Mouse (Mus musculus): ENCODE results near the gene 1700008P02Rik.
"Not testable (repeated sequence)": the region's sequence is repeated elsewhere in the genome, so short reads cannot be mapped to it uniquely, and the experiment has no call there.

1700008P02Rik gene

GRCm38 (mm10) chr3:6620343-6620742 lies at the start of gene 1700008P02Rik:
1700008P02Rik (minus strand) TSS chr3:6620443.
- DNase-seq (ENCODE audit: low read depth) = no peak

DNA sequence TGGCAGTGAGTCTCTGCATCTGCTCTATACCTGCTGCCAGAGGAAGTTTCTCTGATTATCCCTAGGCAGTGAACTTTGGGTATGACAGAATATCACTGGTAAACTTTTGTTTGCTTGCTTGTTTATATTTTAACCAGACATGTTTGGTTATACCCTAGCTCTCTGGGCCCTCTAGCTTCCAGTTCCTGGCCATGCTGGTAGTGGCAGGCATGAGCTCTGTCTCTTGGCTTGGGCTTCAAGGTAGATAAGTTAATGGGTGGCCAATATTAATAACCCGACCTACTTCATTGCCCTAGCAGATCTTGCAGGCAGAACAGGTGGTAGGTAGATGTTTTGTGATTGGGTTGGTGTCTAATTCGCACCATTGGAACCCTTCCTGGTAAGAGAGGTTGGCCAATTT lies 29.2 kb upstream of the 1700008P02Rik start:
- DNase-seq (ENCODE audit: low read depth) = no peak

DNA sequence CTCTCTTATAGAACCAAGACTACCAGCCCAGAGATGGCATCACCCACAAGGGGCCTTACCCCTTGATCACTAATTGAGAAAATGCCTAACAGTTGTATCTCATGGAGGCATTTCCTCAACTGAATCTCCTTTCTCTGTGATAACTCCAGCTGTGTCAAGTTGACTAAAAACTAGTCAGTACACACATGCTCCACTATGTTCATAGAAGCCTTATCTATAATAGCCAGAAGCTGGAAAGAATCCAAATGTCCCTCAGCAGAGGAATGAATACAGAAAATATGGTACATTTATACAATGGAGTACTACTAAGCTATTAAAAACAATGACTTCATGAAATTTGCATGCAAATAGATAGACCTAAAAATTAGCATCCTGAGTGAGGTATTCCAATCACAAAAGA lies 17.9 kb upstream of the 1700008P02Rik start:
- DNase-seq (ENCODE audit: low read depth) = not testable (repeated sequence)

DNA sequence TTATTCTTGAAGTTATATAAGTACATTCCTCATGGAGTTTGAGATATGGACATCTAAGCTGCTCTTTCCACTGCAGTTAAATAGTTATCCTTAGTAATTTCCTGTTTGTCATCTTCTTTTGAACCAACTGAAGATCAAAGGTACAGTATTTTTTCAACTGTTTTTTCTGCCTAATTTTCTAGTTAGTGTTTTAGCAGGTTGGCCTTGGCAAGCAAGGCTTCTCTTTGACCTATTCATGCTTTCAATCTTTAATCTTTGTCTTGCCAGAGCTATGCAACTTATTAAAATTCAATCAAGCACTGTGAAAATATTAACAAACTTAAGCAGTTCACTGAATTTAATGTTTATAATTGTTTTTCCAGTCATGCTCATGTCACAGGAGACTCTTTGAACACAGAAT lies 14.0 kb upstream of the 1700008P02Rik start:
- no peak for DNase-seq (ENCODE audit: low read depth)

DNA sequence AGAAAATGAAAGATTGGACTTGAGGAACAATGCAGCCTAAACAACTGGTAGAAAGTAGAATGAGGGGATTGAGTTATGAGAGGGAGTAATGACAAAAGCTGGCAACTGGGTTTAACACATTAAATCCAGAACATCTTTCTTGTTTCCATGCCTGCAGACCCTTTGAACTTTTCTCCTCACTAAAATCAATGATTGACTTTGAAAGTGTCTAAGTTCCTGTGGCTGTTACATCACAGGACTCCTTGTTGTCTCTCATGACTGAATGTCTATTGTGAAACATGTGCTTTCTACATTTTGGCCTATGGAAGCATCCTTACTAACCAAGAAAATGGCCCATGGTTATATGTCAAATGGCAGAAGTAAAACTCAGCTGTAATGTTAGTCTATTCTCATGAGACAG lies 2.4 kb downstream of the 1700008P02Rik start:
- DNase-seq (ENCODE audit: low read depth) = no peak

Measured in NIH3T3 (cell line).